Mouse (Mus musculus): ENCODE data around the gene Rsg1. TPM values are rescaled to one million over a fixed set of nuclear protein-coding genes. Genes with fewer than 3 reads are reported as not detected.

Rsg1 gene
- polyA plus RNA-seq, 1 experiment: not detected

DNA sequence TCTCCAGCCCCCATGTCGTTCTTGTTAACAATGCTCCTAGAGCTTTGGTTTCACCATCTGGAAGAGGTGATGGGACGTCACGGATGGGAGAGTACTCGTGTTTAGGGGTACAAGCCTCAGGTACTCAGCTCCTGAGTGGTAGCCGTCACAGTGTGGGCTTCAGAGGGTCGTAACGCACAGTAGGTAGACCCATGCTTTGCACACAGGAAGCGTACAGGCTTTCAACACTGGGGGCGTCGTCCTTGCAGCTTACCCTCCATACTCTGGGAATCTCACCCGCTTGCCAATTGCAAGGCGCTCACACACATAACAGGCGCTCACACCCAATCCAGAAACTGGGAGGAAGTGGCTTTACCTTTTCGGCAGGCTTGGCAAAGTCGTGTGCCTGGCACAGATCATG is 28.1 kb downstream of the Rsg1 start:
- peaks cover 96% of the 10 kb centered on the region for H3K27me3 ChIP-seq (ENCODE audit: control insufficient read depth)
- no peak overlapping the region for H3K4me3 ChIP-seq (replicated peaks)
- H3K36me3 ChIP-seq (ENCODE audit: control insufficient read depth): no peaks in the 10 kb centered on the region
- H3K4me1 ChIP-seq (ENCODE audit: control insufficient read depth): peaks cover 26% of the 10 kb centered on the region
- H3K9me3 ChIP-seq (ENCODE audit: control insufficient read depth, low read length): no peaks in the 10 kb centered on the region
- TF ChIP-seq TAL1 (IDR thresholded peaks at IDR 0.05; ENCODE audit: low read length) (no peak), GATA1 (IDR thresholded peaks at IDR 0.05; ENCODE audit: low read length) (no peak)

DNA sequence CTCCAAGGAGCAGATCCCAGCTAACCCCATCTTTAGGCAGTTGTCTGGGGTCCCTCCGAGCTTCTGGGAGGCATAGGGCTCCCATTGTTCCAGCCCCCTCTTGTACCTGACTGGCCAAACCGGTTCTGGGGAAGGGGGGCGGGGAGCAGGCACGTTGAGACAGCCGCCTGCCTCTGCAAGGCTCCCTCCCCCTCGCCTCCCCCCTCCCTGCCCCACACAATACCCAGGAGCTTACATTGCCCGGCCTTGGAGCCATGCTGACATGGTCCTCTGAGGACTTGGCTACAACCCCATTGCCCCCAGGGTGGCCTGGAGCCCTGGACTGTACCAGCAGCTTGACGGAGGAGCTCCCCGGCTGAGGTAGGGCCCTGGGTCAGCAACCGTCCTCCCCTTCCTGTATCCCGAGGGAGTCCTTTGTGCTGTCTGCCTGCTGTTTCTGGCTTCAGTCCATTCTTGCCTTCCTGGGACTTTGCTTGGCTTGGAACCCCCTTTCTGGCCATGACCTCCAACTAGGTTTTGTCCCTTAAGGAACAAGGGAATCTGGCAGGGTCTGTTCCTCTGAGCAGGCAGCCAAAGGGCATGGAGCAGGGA is 29.0 kb downstream of the Rsg1 start:
- Histone ChIP-seq H3K9me3 (ENCODE audit: control insufficient read depth, low read length) (peaks cover 2% of the 10 kb centered on the region; the same call in 1 of the 2 replicates), H3K4me3 (replicated peaks) (no peak overlapping the region), H3K36me3 (ENCODE audit: control insufficient read depth) (no peaks in the 10 kb centered on the region), H3K27me3 (ENCODE audit: control insufficient read depth) (peaks cover 99% of the 10 kb centered on the region), H3K4me1 (ENCODE audit: control insufficient read depth) (peaks cover 34% of the 10 kb centered on the region)
- TF ChIP-seq TAL1 (IDR thresholded peaks at IDR 0.05; ENCODE audit: low read length) (no peak), GATA1 (IDR thresholded peaks at IDR 0.05; ENCODE audit: low read length) (no peak)

DNA sequence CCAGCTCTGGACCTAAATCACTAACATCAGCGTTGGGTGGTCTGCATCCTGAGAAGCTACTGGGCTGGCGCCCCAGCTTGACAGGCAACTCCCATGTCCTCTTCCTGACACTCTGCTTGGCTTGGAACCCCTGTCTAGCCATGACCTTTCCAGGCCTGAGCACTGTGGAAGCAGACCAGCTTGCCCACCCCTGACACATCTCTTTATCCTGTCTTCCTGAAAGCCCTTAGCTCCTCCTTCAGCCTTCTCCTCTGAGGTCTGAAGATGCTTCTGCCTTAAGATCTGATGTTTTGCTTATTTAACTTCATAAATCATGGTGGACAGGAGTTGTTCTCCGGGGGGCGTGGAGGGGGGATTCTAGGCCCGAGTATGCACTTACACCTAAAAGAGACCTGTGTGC is 29.9 kb downstream of the Rsg1 start:
- peaks cover 100% of the 10 kb centered on the region for H3K27me3 ChIP-seq (ENCODE audit: control insufficient read depth)

DNA sequence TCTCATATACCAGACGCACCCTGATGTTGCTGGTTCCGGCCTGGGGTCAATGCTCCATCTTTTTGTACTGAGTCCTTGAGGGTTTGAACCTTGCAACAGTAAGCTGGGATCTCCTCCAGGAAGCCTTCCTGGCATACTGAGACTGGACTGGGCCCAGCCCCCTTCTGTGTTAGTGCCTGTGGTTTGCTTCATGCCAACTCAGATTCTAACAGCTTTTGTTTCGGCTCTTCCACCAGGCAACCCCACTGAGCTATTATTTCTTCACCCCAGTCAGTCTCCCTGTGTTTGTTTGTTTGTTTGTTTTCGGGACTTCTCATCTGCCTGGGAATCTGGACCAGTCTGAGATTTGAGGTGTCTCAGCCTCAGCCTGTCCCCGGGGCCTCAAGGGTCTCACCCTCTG is 30.6 kb downstream of the Rsg1 start:
- Histone ChIP-seq H3K27me3 (ENCODE audit: control insufficient read depth) (peaks cover 100% of the 10 kb centered on the region), H3K4me1 (ENCODE audit: control insufficient read depth) (peaks cover 41% of the 10 kb centered on the region)
- no peak for TF ChIP-seq GATA1 (IDR thresholded peaks at IDR 0.05; ENCODE audit: low read length)
- TF ChIP-seq TAL1 (IDR thresholded peaks at IDR 0.05; ENCODE audit: low read length): no peak

More for the DNA sequence above, 29.9 kb downstream of the Rsg1 start:
- Histone ChIP-seq H3K36me3 (ENCODE audit: control insufficient read depth) (no peaks in the 10 kb centered on the region), H3K4me3 (replicated peaks) (no peak overlapping the region), H3K4me1 (ENCODE audit: control insufficient read depth) (peaks cover 41% of the 10 kb centered on the region), H3K9me3 (ENCODE audit: control insufficient read depth, low read length) (peaks cover 2% of the 10 kb centered on the region; the same call in 1 of the 2 replicates)
- TF ChIP-seq TAL1 (IDR thresholded peaks at IDR 0.05; ENCODE audit: low read length) (no peak), GATA1 (IDR thresholded peaks at IDR 0.05; ENCODE audit: low read length) (no peak)

DNA sequence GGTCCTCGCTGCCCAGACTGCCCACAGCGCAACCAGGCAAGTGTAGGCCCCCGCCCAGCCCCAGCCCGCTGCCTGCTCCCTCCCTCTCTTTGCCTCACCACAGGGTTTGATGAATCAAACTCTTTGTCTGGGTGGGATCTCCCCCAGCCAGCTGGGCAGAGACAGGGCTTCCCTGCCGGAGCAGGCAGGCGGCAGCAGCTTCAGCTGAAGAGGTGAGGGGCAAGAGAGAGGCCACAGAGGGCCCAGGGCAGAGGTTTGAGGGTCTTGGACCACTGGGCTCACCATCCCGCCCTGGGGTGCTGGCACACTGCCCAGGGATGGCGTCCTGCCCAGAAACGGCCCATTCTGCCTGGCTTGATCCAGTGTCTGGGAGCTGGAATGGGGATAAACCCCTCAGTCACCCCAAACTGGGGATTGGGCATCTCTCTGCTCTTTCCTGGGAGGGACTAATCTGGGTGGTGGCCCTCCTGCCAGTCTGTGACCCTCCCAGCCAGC is 31.2 kb downstream of the Rsg1 start:
- H3K4me3 ChIP-seq (replicated peaks): no peak overlapping the region
- H3K4me1 ChIP-seq (ENCODE audit: control insufficient read depth): peaks cover 36% of the 10 kb centered on the region
- TF ChIP-seq TAL1 (IDR thresholded peaks at IDR 0.05; ENCODE audit: low read length) (no peak), GATA1 (IDR thresholded peaks at IDR 0.05; ENCODE audit: low read length) (no peak)
- peaks cover 2% of the 10 kb centered on the region; the same call in 1 of the 2 replicates for H3K9me3 ChIP-seq (ENCODE audit: control insufficient read depth, low read length)
- peaks cover 96% of the 10 kb centered on the region for H3K27me3 ChIP-seq (ENCODE audit: control insufficient read depth)
- H3K36me3 ChIP-seq (ENCODE audit: control insufficient read depth): no peaks in the 10 kb centered on the region

More for the DNA sequence above, 30.6 kb downstream of the Rsg1 start:
- no peaks in the 10 kb centered on the region for H3K36me3 ChIP-seq (ENCODE audit: control insufficient read depth)
- H3K9me3 ChIP-seq (ENCODE audit: control insufficient read depth, low read length): peaks cover 2% of the 10 kb centered on the region; the same call in 1 of the 2 replicates
- H3K4me3 ChIP-seq (replicated peaks): no peak overlapping the region

DNA sequence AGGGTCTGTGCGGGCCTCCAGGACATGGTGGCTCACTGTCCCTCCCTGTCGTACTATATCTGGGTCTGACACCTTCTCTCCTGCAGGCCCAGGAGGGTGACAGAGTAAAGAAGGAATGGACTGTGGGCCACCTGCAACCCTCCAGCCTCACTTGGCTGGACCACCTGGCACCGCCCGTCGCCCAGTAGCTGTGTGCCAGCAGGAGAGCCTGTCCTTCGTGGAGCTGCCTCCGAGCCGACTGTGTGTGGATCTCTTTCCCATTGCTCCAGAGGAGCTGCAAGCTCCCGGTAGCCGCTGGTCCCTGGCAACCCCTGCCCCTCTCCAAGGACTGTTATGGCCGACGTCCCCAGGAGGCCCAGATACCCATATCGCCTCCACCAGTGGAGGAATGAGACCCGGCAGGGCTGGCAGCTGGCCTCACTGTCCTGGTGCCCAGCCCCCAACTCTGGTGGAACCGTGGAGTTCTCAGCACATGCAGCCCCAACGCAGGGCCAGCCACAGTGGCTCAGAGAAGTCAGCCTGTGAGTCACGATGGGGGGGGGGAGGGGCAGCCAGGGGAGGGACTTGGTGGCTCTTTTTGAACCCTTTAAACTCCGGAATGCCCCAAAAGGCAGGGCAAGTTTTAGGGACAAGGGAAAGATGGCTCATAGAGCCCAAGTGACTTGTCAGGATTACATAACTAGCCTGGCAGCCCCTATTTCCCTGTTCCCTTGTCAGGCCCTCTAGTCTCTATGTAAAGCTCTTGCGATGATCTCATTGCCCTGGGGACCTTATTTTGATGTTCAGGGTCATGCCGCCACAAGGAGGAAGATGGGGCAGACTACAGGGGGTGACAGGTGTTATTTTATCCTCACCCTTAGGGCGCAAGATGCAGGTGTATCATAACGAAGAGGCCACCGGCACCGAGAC is 32.6 kb downstream of the Rsg1 start:
- peaks cover 88% of the 10 kb centered on the region for H3K27me3 ChIP-seq (ENCODE audit: control insufficient read depth)
- no peaks in the 10 kb centered on the region for H3K36me3 ChIP-seq (ENCODE audit: control insufficient read depth)
- H3K4me1 ChIP-seq (ENCODE audit: control insufficient read depth): peaks cover 26% of the 10 kb centered on the region
- peaks cover 2% of the 10 kb centered on the region; the same call in 1 of the 2 replicates for H3K9me3 ChIP-seq (ENCODE audit: control insufficient read depth, low read length)
- H3K4me3 ChIP-seq (replicated peaks): no peak overlapping the region
- TF ChIP-seq TAL1 (IDR thresholded peaks at IDR 0.05; ENCODE audit: low read length) (no peak), GATA1 (IDR thresholded peaks at IDR 0.05; ENCODE audit: low read length) (no peak)

DNA sequence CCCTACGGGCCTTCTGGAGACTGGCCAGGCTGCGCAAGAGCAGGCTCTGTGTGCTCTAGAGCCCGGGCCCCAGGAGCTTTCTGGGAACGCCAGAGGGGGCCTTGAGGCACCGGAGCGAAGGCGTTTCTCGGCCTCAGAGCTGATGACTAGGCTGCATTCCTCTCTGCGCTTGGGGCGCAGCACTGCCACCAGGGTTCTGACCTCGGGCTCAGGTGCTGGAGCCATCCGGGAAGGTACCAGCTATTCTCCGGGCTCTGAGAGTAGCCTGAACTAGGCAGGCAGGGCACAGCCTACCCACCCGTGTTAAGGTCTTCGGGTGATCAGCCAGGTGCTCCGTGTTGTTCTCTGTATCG is 33.2 kb downstream of the Rsg1 start:
- peaks cover 2% of the 10 kb centered on the region; the same call in 1 of the 2 replicates for H3K9me3 ChIP-seq (ENCODE audit: control insufficient read depth, low read length)
- no peak for TF ChIP-seq TAL1 (IDR thresholded peaks at IDR 0.05; ENCODE audit: low read length)
- no peak for TF ChIP-seq GATA1 (IDR thresholded peaks at IDR 0.05; ENCODE audit: low read length)
- H3K36me3 ChIP-seq (ENCODE audit: control insufficient read depth): no peaks in the 10 kb centered on the region
- peaks cover 26% of the 10 kb centered on the region for H3K4me1 ChIP-seq (ENCODE audit: control insufficient read depth)
- peaks cover 84% of the 10 kb centered on the region for H3K27me3 ChIP-seq (ENCODE audit: control insufficient read depth)
- H3K4me3 ChIP-seq (replicated peaks): no peak overlapping the region

DNA sequence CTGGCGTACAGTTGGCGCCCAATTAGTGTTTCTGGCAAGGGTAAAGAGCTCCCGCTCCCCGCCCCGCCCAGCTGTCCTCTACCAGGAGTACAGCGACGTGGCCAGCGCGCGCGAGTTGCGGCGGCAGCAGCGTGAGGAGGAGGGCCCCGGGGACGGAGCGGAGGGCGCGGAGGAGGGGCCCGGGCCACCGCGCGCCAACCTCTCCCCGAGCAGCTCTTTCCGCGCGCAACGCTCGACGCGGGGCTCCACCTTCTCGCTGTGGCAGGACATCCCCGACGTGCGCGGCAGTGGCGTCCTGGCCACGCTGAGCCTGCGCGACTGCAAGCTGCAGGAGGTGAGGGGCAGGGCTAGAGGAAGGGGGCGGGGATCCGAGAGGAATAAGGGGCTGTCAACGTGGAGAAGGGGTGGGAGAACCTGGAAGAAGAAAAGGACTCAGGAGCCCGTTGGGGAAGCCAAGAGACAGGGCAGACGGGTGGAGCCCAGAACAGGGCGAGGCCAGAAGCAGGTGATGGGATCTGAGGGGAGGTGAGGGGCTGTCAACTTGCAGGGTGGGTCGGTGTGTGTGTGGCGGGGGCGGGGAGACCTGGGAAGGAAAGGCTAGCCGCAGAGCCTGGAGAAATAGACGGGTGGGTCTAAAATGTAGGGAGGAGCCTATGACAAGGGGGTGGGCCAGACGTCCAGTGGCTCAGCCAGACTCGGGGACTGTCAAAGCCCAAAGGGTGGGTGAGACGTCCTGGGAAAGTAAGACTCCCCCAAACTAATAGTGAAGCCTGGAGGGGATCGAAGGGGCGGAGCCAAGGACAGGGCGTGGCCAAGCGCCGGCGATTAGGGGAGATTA is 34.2 kb downstream of the Rsg1 start:
- Histone ChIP-seq H3K4me3 (replicated peaks) (peak overlapping the region; percentile 52), H3K4me1 (ENCODE audit: control insufficient read depth) (peaks cover 26% of the 10 kb centered on the region), H3K9me3 (ENCODE audit: control insufficient read depth, low read length) (peaks cover 2% of the 10 kb centered on the region; the same call in 1 of the 2 replicates), H3K36me3 (ENCODE audit: control insufficient read depth) (no peaks in the 10 kb centered on the region), H3K27me3 (ENCODE audit: control insufficient read depth) (peaks cover 74% of the 10 kb centered on the region)
- TF ChIP-seq TAL1 (IDR thresholded peaks at IDR 0.05; ENCODE audit: low read length) (no peak), GATA1 (IDR thresholded peaks at IDR 0.05; ENCODE audit: low read length) (no peak)

All from erythroblast, embryonic 14.5 days (primary cell).